Mouse (Mus musculus) neural tube, postnatal 0 days (tissue): Measurements from ENCODE around the gene Gm27029. TPM values are rescaled to one million over a fixed set of nuclear protein-coding genes. Genes with fewer than 3 reads are reported as not detected.

Experiments
- microRNA-seq: library from miRNA; unstranded; fragments of <30 nt; microRNA quantifications from one replicate; pipeline ENCODE4, GENCODE M21; 2016
- polyA plus RNA-seq: library from polyadenylated mRNA; unstranded; fragments of >200 nt; fragmentation: Nextera tagmentation; extraction: Ambion mirVana; gene quantifications from 2 replicates; pipeline ENCODE4 v1.2.1, GENCODE M21; 2015

Gene Gm27029
- 5.1 and 6.6 TPM in 2 replicates for polyA plus RNA-seq

GRCm38 (mm10) chr11:101424105-101424851 is at the start of gene Gm27029:
TSS of gene Gm27029 (minus strand) at chr11:101424796.

GRCm38 (mm10) chr11:101465869-101466551 is 41.4 kb upstream of the Gm27029 start, which contains the start of gene Vat1:
TSS of gene Vat1 (minus strand) at chr11:101466230.

GRCm38 (mm10) chr11:101464211-101465100 is 39.9 kb upstream of the Gm27029 start, which contains the start of gene Rnd2:
TSS of gene Rnd2 (plus strand) at chr11:101464999.

GRCm38 (mm10) chr11:101448274-101448746 is 23.7 kb upstream of the Gm27029 start, which contains the start of gene Ifi35:
TSS of gene Ifi35 (plus strand) at chr11:101448407.

DNA sequence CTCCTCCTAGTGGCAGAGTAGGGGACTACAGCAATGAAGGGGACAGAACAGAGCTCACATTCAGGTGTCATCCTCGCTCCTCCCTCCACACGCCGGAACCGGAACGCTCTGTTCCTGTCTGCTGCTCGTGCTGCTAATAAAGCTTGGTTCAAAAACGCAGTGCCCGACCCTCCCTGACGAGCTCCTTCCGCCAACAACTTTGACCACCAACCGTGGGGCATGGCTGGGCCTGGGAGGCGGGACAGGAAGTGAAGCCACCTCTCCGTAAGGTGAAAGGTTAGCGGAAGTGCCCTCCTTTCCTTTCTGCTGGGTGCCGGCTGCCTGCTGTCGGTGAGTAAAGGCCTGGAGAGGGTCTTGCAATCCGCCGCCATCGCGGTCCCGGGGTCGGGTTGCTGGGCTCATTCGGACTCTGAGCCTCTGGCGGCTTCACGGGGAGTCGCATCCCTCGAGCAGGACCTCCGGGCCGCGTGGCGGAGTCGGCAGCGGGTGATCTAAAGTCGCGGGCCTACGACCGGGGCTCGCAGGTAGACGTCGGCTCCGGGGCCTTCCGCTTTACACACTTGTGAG is 17.6 kb upstream of the Gm27029 start, which contains the start of gene Rpl27:
TSS of gene Rpl27 (plus strand) at position 172 of the 567 bp plus-strand sequence.

GRCm38 (mm10) chr11:101424925-101425813 is 573 bp upstream of the Gm27029 start, which contains the start of the genes Rundc1 and Ptges3l:
TSS of gene Rundc1 (plus strand) at chr11:101425085.
TSS of gene Ptges3l (minus strand) at chr11:101425333.

DNA sequence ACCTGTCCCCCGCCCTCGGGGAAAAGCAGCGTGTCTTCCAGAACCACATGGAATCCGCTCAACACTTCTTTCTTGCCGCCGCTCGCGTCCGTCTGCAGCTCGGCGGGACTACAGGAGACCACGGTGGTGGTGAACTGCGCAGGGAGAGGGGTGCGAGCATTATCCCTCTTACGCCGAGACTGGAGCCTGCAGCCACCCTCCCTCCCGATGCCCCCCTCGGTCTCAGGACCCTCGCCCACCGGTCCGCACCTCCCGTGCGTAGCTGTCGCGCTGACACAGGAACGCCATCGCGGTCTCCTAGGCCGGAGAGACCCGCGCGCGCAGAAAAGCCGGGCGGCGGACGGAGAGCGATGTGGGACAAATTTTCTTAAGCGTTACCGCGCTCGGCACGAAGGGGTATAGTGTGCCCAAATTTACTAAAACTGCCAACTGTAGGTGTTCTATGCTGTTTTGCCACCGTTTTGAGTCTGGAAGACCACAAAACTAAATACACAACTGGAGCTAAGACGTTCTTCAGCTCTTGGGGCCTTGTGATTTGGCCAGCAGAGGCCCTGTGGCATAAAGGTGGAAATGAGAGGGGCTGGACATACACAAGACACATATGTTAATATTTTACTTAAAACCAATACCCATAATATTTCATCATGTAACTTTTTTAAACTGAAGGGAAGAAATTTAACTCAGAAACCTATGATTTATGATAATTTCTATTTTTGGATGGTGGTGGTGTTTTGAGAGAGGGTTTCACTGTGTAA is 7.3 kb downstream of the Gm27029 start, which contains the start of gene Aarsd1:
TSS of gene Aarsd1 (minus strand) at position 515 of the 755 bp plus-strand sequence.

GRCm38 (mm10) chr11:101367326-101367935 is 57.2 kb downstream of the Gm27029 start, which contains the start of gene G6pc:
TSS of gene G6pc (plus strand) at chr11:101367561.

Small RNA genes lying within 50 kb of the gene (microRNA-seq; reads per million reads assigned to microRNA genes)
- gene Mir6929, result not detected

Other genes with a start within 250 kb of the Gm27029 start
- gene Ccr10, start 249.4 kb downstream of the Gm27029 start, polyA plus RNA-seq, result 0.56 and 1.0 TPM in 2 replicates
- 21.5 and 25.4 TPM in 2 replicates for gene Ezh1, start 198.3 kb downstream of the Gm27029 start, polyA plus RNA-seq
- 143 and 155 TPM in 2 replicates for gene Ramp2, start 178.8 kb downstream of the Gm27029 start, polyA plus RNA-seq
- 129 and 133 TPM in 2 replicates for gene Vps25, start 171.1 kb downstream of the Gm27029 start, polyA plus RNA-seq
- gene Wnk4, start 164.2 kb downstream of the Gm27029 start, polyA plus RNA-seq, result 5.9 and 6.4 TPM in 2 replicates
- gene Cntd1, start 145.8 kb downstream of the Gm27029 start, polyA plus RNA-seq, result 0.48 and 1.0 TPM in 2 replicates
- gene Coa3, start 145.7 kb downstream of the Gm27029 start, polyA plus RNA-seq, result 229 and 252 TPM in 2 replicates
- 131 and 140 TPM in 2 replicates for gene Becn1, start 122.5 kb downstream of the Gm27029 start, polyA plus RNA-seq
- gene Psme3, start 108.6 kb downstream of the Gm27029 start, polyA plus RNA-seq, result 80.5 and 81.0 TPM in 2 replicates
- 0.46 and 0.64 TPM in 2 replicates for gene Aoc2, start 99.7 kb downstream of the Gm27029 start, polyA plus RNA-seq
- gene Aoc3, start 94.2 kb downstream of the Gm27029 start, polyA plus RNA-seq, result 0.18 and 0.34 TPM in 2 replicates
- gene G6pc, start 57.2 kb downstream of the Gm27029 start, polyA plus RNA-seq, result not detected in 2 replicates
- gene Aarsd1, start 7.2 kb downstream of the Gm27029 start, polyA plus RNA-seq, result 84.4 and 90.0 TPM in 2 replicates
- 22.4 and 24.5 TPM in 2 replicates for gene Rundc1, start 289 bp upstream of the Gm27029 start, polyA plus RNA-seq
- gene Ptges3l, start 537 bp upstream of the Gm27029 start, polyA plus RNA-seq, result 4.1 and 4.5 TPM in 2 replicates
- gene Rpl27, start 17.5 kb upstream of the Gm27029 start, polyA plus RNA-seq, result 246 and 275 TPM in 2 replicates
- 6.7 and 8.5 TPM in 2 replicates for gene Ifi35, start 23.6 kb upstream of the Gm27029 start, polyA plus RNA-seq
- gene Rnd2, start 40.2 kb upstream of the Gm27029 start, polyA plus RNA-seq, result 163 and 168 TPM in 2 replicates
- 103 and 115 TPM in 2 replicates for gene Vat1, start 41.4 kb upstream of the Gm27029 start, polyA plus RNA-seq
- 1.8 and 1.9 TPM in 2 replicates for gene Brca1, start 127.2 kb upstream of the Gm27029 start, polyA plus RNA-seq
- 47.0 TPM in 2 replicates for gene Nbr1, start 127.4 kb upstream of the Gm27029 start, polyA plus RNA-seq
- gene Tmem106a, start 157.4 kb upstream of the Gm27029 start, polyA plus RNA-seq, result 5.8 and 7.7 TPM in 2 replicates
- gene Gm11634, start 174.5 kb upstream of the Gm27029 start, polyA plus RNA-seq, result not detected in 2 replicates
- 14.5 and 18.1 TPM in 2 replicates for gene Rdm1, start 202.4 kb upstream of the Gm27029 start, polyA plus RNA-seq
- 7.3 and 8.9 TPM in 2 replicates for gene Arl4d, start 240.7 kb upstream of the Gm27029 start, polyA plus RNA-seq